Mouse (Mus musculus) c-Kit-negative CD71-positive TER-119-positive erythroid progenitor cells, embryonic 14.5 days (primary cell): ENCODE measurements around the gene Tmem8b.
A peak's percentile ranks its signal among the peaks of the same experiment; 100 is the strongest.

ENCODE experiments used
- DNase-seq: peaks from one replicate; pipeline ENCODE4 v3.0.0-alpha.2; 2013; ENCODE audit warnings: low read depth, low spot score

Tmem8b gene

GRCm38 (mm10) chr4:43668782-43669427, at the start of gene Tmem8b, which contains the start of gene Fam221b:
Gene Tmem8b (plus strand): TSS chr4:43668971.
Gene Fam221b (minus strand): TSS chr4:43669145.
- peak; percentile 79 for DNase-seq

GRCm38 (mm10) chr4:43620146-43620778, 48.5 kb upstream of the Tmem8b start:
- DNase-seq: no peak

- peak; percentile 34 for DNase-seq
Measured at GRCm38 (mm10) chr4:43629106-43629817, 39.5 kb upstream of the Tmem8b start.

GRCm38 (mm10) chr4:43630030-43630581, 38.7 kb upstream of the Tmem8b start:
- DNase-seq: peak; percentile 64

GRCm38 (mm10) chr4:43630671-43631045, 38.1 kb upstream of the Tmem8b start:
- DNase-seq: no peak

GRCm38 (mm10) chr4:43631046-43631955, 37.5 kb upstream of the Tmem8b start, which contains the start of gene Npr2:
Gene Npr2 (plus strand): TSS chr4:43631935.
- DNase-seq: no peak

- no peak for DNase-seq
Measured at GRCm38 (mm10) chr4:43631956-43632920, 36.5 kb upstream of the Tmem8b start.

- DNase-seq: no peak
Measured at GRCm38 (mm10) chr4:43633296-43633695, 35.5 kb upstream of the Tmem8b start.

GRCm38 (mm10) chr4:43633736-43634135, 35.0 kb upstream of the Tmem8b start:
- no peak for DNase-seq

- no peak for DNase-seq
Measured at GRCm38 (mm10) chr4:43634621-43635374, 34.0 kb upstream of the Tmem8b start.

GRCm38 (mm10) chr4:43636751-43637150, 32.0 kb upstream of the Tmem8b start:
- no peak for DNase-seq

- no peak for DNase-seq
Measured at GRCm38 (mm10) chr4:43640076-43640475, 28.7 kb upstream of the Tmem8b start.

- no peak for DNase-seq
Measured at GRCm38 (mm10) chr4:43640491-43640890, 28.3 kb upstream of the Tmem8b start.

GRCm38 (mm10) chr4:43649783-43650182, 19.0 kb upstream of the Tmem8b start:
- DNase-seq: no peak

- DNase-seq: no peak
Measured at GRCm38 (mm10) chr4:43652726-43653125, 16.0 kb upstream of the Tmem8b start.

- no peak for DNase-seq
Measured at GRCm38 (mm10) chr4:43653161-43654015, 15.4 kb upstream of the Tmem8b start, which contains the start of gene Spag8. Gene Spag8 (minus strand): TSS chr4:43653594.

GRCm38 (mm10) chr4:43655656-43656338, 13.0 kb upstream of the Tmem8b start:
- no peak for DNase-seq
